Mouse (Mus musculus) lung, embryonic 16.5 days (tissue): ENCODE data around the gene Lrrc26. TPM values are rescaled to one million over a fixed set of nuclear protein-coding genes. Genes with fewer than 3 reads are reported as not detected.

ENCODE experiments used
- ATAC-seq: fragments of 200-750 bp; cut with Nextera tagmentation; 2 replicates; pipeline ENCODE4 v1.8.0; 2017; ENCODE audit warnings: low read depth, mild to moderate bottlenecking, moderate library complexity
- H3K27ac ChIP-seq: fragments of 300-500 bp; sonication (generic); 2 replicates; pipeline ENCODE4 v1.5.1; 2014; ENCODE audit warnings: mild to moderate bottlenecking, control low read depth, low read length
- H3K27me3 ChIP-seq: fragments of 300-500 bp; sonication (generic); 2 replicates; pipeline ENCODE4 v1.6.1; 2014; ENCODE audit warnings: low read depth, low read length, mixed read lengths; ENCODE audit not compliant: control insufficient read depth, insufficient read depth
- H3K36me3 ChIP-seq: fragments of 300-500 bp; sonication (generic); 2 replicates; pipeline ENCODE4 v1.6.1; 2014; ENCODE audit warnings: low read length; ENCODE audit not compliant: control insufficient read depth, insufficient read depth
- H3K4me1 ChIP-seq: fragments of 300-500 bp; sonication (generic); replicated peaks from 2 replicates; pipeline ENCODE4 v1.6.1; 2014; ENCODE audit warnings: low read length, mixed read lengths; ENCODE audit not compliant: control insufficient read depth, insufficient read depth
- H3K4me2 ChIP-seq: fragments of 300-500 bp; sonication (generic); 2 replicates; pipeline ENCODE4 v1.6.1; 2014; ENCODE audit warnings: low read depth, low read length, control low read depth
- H3K4me3 ChIP-seq: fragments of 300-500 bp; sonication (generic); 2 replicates; pipeline ENCODE4 v1.5.1; 2014; ENCODE audit warnings: mild to moderate bottlenecking, low read length, control low read depth
- H3K9ac ChIP-seq: fragments of 300-500 bp; sonication (generic); 2 replicates; pipeline ENCODE4 v1.6.1; 2014; ENCODE audit warnings: low read length, control low read depth
- H3K9me3 ChIP-seq: fragments of 300-500 bp; sonication (generic); 2 replicates; pipeline ENCODE4 v1.6.1; 2016; ENCODE audit warnings: low read length; ENCODE audit not compliant: control insufficient read depth
- WGBS: fragments of 180-500 bp; shearing (Covaris S2); extraction: QIAGEN DNeasy Blood & Tissue Kit; methylation state at CpG from one replicate; pipeline ENCODE4 v1.1.7; 2014; 5-methylcytosine and 5-hydroxymethylcytosine counted together
- polyA plus RNA-seq: library from polyadenylated mRNA; unstranded; fragments of >200 nt; fragmentation: Nextera tagmentation; extraction: Ambion mirVana; gene quantifications from 2 replicates; pipeline ENCODE4 v1.2.1, GENCODE M21; 2015

Gene Lrrc26
- polyA plus RNA-seq = 6.7 and 9.4 TPM in 2 replicates

DNA sequence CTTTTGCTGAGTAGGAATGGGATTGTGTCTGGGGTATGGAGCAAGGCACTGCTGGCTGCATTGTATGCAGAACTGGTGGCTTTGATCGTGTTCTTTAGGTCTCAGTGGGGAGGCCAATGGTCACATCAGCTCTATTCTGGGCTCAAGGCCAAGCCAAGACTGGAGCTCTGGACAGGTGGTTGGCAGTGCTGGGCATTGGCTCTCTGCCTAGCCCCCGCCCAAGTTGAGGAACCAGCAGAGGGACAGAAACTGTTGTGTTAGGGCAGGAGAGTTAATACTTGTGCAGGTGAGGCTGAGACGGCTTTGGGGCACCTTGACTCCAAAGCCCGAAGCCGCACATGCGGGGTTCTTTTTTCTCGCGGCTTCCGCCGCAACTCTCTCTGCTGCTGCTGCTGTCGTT is at the start of gene Lrrc26:
TSS of gene Lrrc26 (plus strand) at position 265 of the 400 bp plus-strand sequence.
- Histone ChIP-seq H3K9me3 (no peaks in the 10 kb centered on the region), H3K4me2 (peak within 1 kb of the TSS; percentile 47), H3K9ac (peak within 1 kb of the TSS; percentile 46; the same call in 1 of the 2 replicates), H3K4me1 (peaks cover 29% of the 10 kb centered on the region), H3K27me3 (peaks cover 46% of the 10 kb centered on the region), H3K27ac (0 out of 2 replicates have a peak within 1 kb of the TSS, but pooled peaks have one; percentile 4), H3K4me3 (peak within 1 kb of the TSS; percentile 42), H3K36me3 (peaks cover 13% of the 10 kb centered on the region)
- 8% methylated on average over 11 of the region's 11 CpGs for WGBS
- no peak for ATAC-seq

DNA sequence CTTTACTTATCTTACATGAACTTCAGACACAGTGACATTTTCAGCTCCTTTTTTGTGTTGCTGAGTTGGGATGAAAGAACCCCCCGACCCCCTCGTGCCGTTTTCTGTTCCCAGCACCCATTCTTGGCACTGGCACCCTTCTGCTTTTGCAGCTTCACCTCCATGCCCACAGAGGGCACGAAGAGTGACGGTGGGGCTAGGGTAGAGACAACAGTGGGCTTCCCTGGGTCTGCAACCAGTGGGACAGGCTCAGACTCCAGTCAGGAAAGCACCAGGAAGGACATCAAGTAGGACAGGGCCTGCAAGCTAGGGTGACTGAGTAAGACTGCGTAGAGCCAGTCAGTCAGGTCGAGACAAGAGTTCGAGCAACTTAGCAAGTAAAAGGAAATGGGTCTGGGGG is 49.4 kb upstream of the Lrrc26 start:
- no peaks in the 10 kb centered on the region for H3K36me3 ChIP-seq
- ATAC-seq = peak; percentile 3; the same call in 1 of the 2 replicates
- peaks cover 19% of the 10 kb centered on the region for H3K27me3 ChIP-seq
- no peaks in the 10 kb centered on the region for H3K9me3 ChIP-seq
- 41% methylated on average over 8 of the region's 8 CpGs for WGBS
- peaks cover 8% of the 10 kb centered on the region for H3K4me1 ChIP-seq
- peak overlapping the region; percentile 58 for H3K9ac ChIP-seq
- H3K4me3 ChIP-seq = peak overlapping the region; percentile 40
- H3K27ac ChIP-seq = no peak overlapping the region
- peak overlapping the region; percentile 96 for H3K4me2 ChIP-seq

DNA sequence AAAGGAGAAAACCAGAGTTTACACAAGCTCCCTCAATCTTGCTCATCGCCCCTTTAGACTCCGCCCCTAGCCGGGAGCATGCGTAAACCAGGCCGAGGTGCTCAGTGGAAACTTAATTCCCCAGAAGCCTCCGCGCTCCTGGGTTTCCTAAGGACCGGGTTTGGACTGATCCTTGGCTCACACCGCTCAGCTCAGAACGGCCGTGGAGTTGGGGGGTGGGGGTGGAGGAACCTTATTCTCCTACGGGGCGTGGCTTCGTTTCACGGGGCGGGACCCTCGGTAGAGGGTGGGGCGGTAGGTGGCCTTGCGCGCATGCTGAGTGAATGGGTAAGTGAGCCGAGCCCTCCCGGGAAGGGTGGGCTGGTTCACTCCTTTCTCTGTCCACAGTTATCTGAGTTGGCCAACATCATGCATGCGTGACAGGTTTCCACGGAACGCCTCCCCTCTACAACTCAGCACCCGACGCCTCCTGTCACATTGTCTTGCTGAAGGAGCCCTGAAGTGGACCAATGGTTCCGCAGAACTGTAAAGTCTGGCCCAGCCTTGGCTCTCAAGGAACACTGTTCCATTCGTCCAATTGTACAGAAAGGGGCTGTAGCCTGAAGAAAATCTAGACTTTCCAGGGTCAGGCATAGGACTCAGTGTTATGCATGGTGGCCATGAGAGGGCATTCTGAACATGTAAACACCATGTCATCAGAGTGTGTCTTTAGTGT is 48.8 kb upstream of the Lrrc26 start:
- ATAC-seq = peak; percentile 88

DNA sequence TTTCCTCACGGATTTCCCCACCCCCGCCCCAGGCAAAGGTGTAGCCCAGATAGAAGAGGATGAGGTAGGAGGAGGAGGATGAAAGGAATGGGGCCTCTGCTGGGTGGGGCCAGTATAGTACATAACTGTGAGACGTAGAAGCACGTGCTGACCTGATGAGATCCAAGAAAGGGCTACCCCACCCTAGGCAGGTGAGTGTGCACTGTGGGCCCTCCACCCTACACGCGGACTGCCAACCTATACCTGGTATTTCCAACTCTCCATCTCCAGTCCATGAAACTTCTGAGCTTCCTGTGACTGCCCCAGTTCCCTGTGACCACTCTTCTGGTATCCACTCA is 48.3 kb upstream of the Lrrc26 start:
- Histone ChIP-seq H3K36me3 (no peaks in the 10 kb centered on the region), H3K4me3 (peak overlapping the region; percentile 60), H3K9ac (peak overlapping the region; percentile 66), H3K4me1 (peaks cover 8% of the 10 kb centered on the region), H3K27ac (no peak overlapping the region), H3K9me3 (no peaks in the 10 kb centered on the region), H3K27me3 (peaks cover 19% of the 10 kb centered on the region), H3K4me2 (peak overlapping the region; percentile 96)
- WGBS = 13% methylated on average over 6 of the region's 6 CpGs
- peak; percentile 15 for ATAC-seq

More for the DNA sequence above, 48.8 kb upstream of the Lrrc26 start:
- 2% methylated on average over 29 of the region's 29 CpGs for WGBS
- H3K4me1 ChIP-seq = peaks cover 8% of the 10 kb centered on the region
- H3K4me2 ChIP-seq = peak overlapping the region; percentile 96
- peaks cover 19% of the 10 kb centered on the region for H3K27me3 ChIP-seq
- H3K9me3 ChIP-seq = no peaks in the 10 kb centered on the region
- peak overlapping the region; percentile 58 for H3K9ac ChIP-seq
- peak overlapping the region; percentile 40 for H3K4me3 ChIP-seq
- H3K36me3 ChIP-seq = no peaks in the 10 kb centered on the region
- H3K27ac ChIP-seq = no peak overlapping the region

DNA sequence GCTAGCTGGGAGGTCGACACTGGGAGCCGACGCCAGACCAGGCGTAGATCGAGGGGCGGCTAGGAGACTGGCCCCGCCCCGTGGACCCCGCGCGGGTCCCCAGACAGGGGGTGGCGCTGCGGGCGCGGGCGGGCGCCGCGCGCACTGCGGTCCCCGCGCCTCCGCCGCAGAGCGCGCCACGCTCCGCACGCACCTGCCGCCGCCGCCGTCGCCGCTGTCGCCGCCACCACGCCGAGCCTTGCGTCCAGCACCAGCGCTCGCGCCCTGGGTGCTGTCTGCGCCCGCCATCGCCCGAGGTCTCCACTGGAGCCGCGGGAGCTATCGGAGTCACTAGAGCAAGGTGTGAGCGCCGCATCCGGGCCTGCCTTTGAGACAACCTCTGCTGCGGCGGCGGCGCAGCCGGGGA is 47.6 kb upstream of the Lrrc26 start, which contains the start of the genes Rnf208 and Cysrt1:
TSS of gene Rnf208 (plus strand) at position 155 of the 406 bp plus-strand sequence.
TSS of gene Cysrt1 (minus strand) at position 352 of the 406 bp plus-strand sequence.
- H3K4me1 ChIP-seq = peaks cover 8% of the 10 kb centered on the region
- no peak within 1 kb of the TSS for H3K27ac ChIP-seq
- H3K9ac ChIP-seq = peak within 1 kb of the TSS; percentile 66
- peak within 1 kb of the TSS; percentile 60 for H3K4me3 ChIP-seq
- WGBS = 2% methylated on average over 46 of the region's 59 CpGs
- no peaks in the 10 kb centered on the region for H3K36me3 ChIP-seq
- no peaks in the 10 kb centered on the region for H3K9me3 ChIP-seq
- peak within 1 kb of the TSS; percentile 96 for H3K4me2 ChIP-seq
- H3K27me3 ChIP-seq = peaks cover 19% of the 10 kb centered on the region
- no peak for ATAC-seq

DNA sequence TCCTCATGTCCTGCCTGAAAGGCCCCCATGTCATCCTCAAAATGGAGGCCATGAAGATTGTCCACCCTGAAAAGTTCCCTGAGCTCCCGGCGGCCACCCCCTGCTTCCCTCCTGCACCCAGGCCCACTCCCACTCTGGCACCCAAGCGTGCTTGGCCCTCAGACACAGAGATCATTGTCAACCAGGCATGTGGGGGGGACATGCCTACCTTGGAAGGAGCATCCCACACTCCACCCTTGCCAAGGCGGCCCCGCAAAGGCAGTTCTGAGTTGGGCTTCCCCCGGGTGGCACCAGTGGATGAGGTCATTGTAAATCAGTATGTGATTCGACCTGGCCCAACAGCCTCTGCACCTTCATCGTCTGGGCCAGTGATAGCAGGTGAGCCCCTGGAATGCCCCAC is 46.4 kb upstream of the Lrrc26 start:
- 68% methylated on average over 8 of the region's 8 CpGs for WGBS
- Histone ChIP-seq H3K4me2 (no peak overlapping the region), H3K27ac (no peak overlapping the region), H3K9me3 (no peaks in the 10 kb centered on the region), H3K4me3 (no peak overlapping the region), H3K27me3 (peaks cover 19% of the 10 kb centered on the region), H3K36me3 (0 out of 2 replicates have a peak, but pooled peaks cover 5% of the 10 kb centered on the region), H3K4me1 (peaks cover 8% of the 10 kb centered on the region), H3K9ac (no peak overlapping the region)
- ATAC-seq = no peak

DNA sequence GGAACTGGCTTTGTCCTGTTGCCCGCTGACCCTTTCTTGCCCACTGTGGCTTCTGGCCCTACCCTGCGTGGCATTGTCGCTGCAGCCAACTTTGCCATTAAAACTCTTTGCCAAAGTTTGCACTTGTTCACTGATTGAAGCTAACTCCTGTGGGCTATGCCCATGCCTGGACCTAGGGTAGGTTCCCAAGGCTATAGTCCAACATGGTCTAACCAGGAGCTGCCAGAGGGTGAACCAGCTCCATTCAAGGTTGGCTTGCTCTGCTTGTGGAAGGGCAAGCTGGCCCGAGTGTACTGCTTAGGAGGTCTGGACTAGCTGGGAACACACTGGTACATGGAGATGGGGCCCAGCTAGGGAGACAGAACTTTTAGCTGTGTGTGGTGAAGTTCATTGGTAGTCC is 45.6 kb upstream of the Lrrc26 start:
- no peaks in the 10 kb centered on the region for H3K9me3 ChIP-seq
- H3K27ac ChIP-seq = no peak overlapping the region
- peaks cover 19% of the 10 kb centered on the region for H3K27me3 ChIP-seq
- H3K4me2 ChIP-seq = no peak overlapping the region
- H3K36me3 ChIP-seq = peaks cover 8% of the 10 kb centered on the region; the same call in 1 of the 2 replicates
- no peak for ATAC-seq
- WGBS = 85% methylated on average over 4 of the region's 4 CpGs
- no peak overlapping the region for H3K9ac ChIP-seq
- H3K4me1 ChIP-seq = peaks cover 8% of the 10 kb centered on the region
- H3K4me3 ChIP-seq = no peak overlapping the region

DNA sequence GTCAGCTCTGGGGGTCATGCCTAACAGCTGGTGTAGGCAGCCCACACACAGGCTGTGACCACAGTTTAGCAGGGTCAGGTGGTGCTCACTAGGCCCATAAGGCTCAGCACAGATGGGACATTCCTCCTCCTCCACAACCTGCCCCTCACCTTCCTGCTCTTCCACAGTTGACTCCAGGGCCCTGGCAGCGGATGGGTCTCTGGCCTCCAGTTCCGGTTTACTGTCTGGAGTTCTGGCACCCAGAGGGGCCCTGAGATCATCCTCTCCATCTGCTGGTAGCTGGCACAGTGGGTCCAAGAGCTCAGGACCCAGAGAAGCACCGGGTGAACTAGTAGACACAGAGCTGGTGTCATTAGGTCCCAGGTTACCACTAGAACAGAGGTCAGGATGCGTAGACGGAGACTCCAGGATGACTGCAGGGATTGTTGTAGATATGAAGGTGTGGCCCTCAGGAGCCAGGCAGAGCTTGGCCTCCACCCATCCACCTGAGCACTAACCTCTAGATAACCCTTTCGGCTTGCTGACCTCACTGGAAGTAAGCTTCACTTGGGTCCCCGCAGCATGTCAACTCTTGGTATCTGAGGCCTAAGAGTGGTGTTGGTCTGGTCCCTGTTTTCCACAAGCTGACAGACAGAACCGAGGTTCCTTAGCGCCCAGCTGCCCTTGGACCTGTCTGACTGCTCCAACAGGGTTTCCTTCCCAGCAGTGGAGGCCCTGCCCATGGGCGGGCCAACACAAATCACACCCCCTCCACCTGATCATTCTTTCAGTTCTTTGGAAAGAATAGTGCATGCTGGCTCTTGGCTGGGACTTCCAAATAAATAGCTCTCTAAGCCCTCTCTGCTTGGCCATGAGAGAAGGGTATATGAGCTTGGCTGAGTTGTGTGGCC is 43.3 kb upstream of the Lrrc26 start, which contains the start of gene AL732309.1:
TSS of gene AL732309.1 (minus strand) at position 681 of the 890 bp plus-strand sequence.
- H3K27ac ChIP-seq = no peak within 1 kb of the TSS

DNA sequence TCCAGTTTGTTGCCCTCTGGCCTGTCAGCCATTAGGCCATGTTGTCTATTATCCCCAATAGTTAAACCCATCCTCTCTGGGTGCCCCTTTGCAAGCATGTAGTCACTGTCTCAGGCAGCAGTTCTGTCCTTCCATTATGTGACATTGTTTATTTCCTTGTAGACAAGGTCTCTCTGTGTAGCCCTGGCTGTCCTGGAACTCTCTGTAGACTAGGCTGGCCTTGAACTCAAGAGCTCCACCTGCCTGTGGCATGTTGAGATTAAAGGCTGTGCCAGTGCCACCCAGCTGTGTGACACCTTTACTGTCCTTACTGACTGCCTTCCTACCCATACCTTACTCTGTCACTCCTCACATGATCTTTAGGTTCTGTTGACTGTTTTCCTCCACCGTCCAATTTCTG is 37.4 kb upstream of the Lrrc26 start:
- peaks cover 12% of the 10 kb centered on the region for H3K4me1 ChIP-seq
- no peak overlapping the region for H3K9ac ChIP-seq
- H3K36me3 ChIP-seq = peaks cover 22% of the 10 kb centered on the region
- no peaks in the 10 kb centered on the region for H3K9me3 ChIP-seq
- no peak overlapping the region for H3K4me3 ChIP-seq
- no peak for ATAC-seq
- no peaks in the 10 kb centered on the region for H3K27me3 ChIP-seq
- 69% methylated on average over 1 of the region's 1 CpGs for WGBS
- no peak overlapping the region for H3K27ac ChIP-seq
- H3K4me2 ChIP-seq = no peak overlapping the region

More for the DNA sequence above, 43.3 kb upstream of the Lrrc26 start, which contains the start of gene AL732309.1:
- ATAC-seq = no peak
- Histone ChIP-seq H3K36me3 (peaks cover 17% of the 10 kb centered on the region), H3K9ac (no peak within 1 kb of the TSS), H3K4me2 (no peak within 1 kb of the TSS), H3K4me1 (no peaks in the 10 kb centered on the region), H3K4me3 (no peak within 1 kb of the TSS), H3K9me3 (no peaks in the 10 kb centered on the region), H3K27me3 (peaks cover 19% of the 10 kb centered on the region)
- WGBS = 80% methylated on average over 10 of the region's 10 CpGs
